Mouse (Mus musculus) liver, embryonic 14.5 days (tissue): ENCODE measurements around the gene Nxt1.

Experiments
- CTCF ChIP-seq: IDR thresholded peaks from 2 replicates; pipeline ENCODE4 v1.5.1; 2016; ENCODE audit warnings: antibody characterized with exemption, low read depth, control low read depth
- EP300 ChIP-seq: IDR thresholded peaks from 2 replicates; pipeline ENCODE4 v1.6.1; 2016; ENCODE audit warnings: antibody characterized with exemption, low read depth

DNA sequence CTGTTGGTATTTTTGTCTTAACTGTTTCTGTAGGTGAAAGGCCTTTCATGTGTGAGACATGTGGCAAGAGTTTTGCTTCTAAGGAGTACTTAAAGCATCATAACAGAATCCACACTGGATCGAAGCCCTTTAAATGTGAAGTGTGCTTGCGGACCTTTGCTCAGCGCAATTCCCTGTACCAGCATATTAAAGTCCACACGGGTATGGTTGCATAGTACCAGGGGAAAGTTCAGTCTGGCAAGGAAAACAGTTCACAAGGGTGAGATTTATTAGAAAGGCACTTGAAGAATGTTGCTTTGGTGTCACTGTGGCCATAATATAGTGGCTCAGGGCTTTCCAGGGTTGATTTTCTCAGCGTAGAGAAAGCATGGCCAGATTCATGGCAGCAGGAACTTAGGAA, 15.6 kb downstream of the Nxt1 start:
- TF ChIP-seq CTCF (no peak), EP300 (no peak)
